Mouse (Mus musculus) heart, adult 18-20 months (tissue): ENCODE data around the gene Tmem37. TPM values are rescaled to one million over a fixed set of nuclear protein-coding genes. Genes with fewer than 3 reads are reported as not detected.

Experiments
- DNase-seq, 2 experiments: peaks; one replicate each; pipeline ENCODE4 v3.0.0; 2021 to 2022; ENCODE audit warnings: mixed read lengths in 1 of 2
- total RNA-seq, 2 experiments: library from RNA; stranded (reverse); gene quantifications; 2 replicates each; pipeline ENCODE4 v1.2.3; 2021

The Tmem37 gene
- total RNA-seq, 2 experiments from 2014 or later = 7.0 to 8.0 TPM

- DNase-seq = peak; percentile 83 to 92
Observed at GRCm38 (mm10) chr1:120093482-120094134, 19.7 kb upstream of the Tmem37 start.

DNA sequence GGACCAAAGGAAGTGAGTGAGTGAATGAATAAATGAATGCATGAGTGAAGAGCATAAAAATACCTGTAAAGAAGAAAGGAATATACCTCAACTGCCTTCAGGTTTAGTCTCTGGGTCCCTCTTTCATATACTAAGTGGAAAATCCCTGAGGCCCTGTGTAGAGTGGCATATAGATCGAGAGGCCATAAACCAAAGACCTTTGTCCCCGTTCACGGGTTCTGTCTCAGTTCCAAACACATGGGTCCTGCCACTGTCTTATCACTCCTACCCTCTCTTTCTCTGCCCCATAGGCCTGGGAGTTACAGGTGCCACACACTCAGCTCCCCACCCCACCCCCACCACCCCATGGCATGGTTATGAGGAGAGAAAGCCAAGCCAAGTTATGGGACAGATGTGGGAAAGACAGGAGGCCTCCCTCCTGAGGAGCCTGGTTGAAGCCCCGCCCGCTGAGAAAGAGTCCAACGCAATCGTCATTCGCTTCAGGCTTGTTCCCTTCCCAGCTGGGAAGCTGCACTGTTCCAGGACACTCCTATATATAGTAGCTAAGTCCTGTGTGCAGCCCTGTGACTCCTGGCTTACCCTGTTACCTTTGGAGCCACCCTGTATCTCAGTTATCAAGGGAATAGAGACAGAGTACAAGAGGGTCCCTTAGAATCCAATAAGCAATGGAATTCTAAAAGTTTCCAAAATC, 17.2 kb upstream of the Tmem37 start:
- peak; percentile 53 to 66 for DNase-seq

- DNase-seq = no peak
Observed at GRCm38 (mm10) chr1:120089180-120089579, 15.3 kb upstream of the Tmem37 start.

DNA sequence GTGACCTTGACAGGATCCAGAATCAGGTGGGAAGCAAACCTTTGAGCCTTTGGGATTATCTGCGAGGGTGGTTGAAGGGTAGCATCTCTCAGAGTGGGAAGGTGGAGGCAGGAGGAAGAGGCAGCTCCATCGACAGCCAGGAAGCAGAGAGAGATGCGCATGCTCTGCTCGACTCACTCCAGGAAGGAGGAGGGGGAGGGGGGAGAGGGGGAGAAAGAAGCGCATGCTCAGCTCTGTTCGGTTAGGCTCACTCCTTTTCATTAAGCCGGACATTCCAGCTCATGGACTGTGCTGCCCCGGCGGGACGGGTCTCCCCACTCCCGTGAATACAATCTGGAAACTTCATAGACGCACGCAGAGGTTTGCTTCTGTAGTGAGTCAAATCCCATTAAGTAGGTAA, 12.8 kb upstream of the Tmem37 start:
- no peak for DNase-seq

DNA sequence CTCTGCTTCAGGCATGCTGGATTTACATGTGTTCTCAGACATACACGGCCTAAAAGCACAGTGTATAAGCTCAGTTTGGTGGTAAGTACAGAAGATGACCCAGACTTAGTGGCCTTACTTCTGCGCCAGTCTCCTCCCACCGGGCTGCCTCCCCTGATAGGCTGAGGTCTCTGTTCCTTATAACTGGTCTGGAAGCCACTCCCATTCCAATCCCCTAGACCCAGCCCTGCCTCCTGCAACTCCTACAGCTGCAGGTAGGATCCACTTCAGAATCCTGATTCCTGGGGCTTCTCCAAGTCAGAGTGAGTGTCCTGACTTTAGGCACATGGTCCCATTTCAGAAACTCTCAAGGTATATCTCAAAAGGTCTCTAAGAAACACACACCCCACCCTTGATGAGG, 11.8 kb upstream of the Tmem37 start:
- DNase-seq = no peak

GRCm38 (mm10) chr1:120083921-120084517, 10.1 kb upstream of the Tmem37 start:
- DNase-seq = no peak

GRCm38 (mm10) chr1:120082957-120083585, 9.2 kb upstream of the Tmem37 start:
- no peak for DNase-seq

DNA sequence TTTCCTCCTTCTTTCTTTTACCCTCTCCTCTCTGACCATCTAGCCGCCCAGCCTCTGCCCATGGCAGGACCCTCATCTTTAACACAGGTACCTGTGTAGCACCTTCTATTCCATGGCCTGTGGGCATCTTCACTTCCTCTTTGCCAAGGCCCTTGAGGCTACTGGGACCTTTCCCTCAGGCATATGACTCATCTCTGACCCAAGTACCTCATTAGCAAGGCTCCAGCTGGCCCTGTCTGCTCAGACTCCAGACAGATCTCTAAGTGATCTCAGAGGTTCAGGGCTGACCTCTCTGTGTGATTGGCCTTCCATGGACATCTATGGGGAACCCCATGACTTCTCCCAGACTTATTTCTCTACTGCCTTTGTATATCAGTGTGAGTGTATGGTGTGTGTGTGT, 6.8 kb upstream of the Tmem37 start:
- DNase-seq = no peak

GRCm38 (mm10) chr1:120077746-120078410, 4.0 kb upstream of the Tmem37 start:
- DNase-seq = no peak

DNA sequence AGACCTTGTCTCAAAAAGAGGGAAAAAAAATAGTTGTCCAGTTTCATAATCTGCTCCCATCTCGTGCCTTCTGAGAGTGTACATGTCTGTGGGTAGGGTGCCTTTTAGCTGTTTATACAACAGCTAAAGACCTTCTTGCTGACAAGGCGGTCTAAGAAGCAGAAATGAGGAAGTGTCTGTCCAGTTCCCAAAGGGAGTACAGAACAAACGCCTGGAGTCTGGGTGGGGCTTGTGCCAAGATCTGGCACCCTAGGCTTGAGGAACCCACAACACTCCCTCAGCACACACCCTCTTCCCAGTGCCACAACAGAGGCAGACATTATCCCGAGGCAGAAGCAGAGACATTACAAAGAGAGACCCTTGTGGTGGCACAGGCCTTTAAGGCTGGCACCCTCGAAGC, 1.6 kb upstream of the Tmem37 start:
- peak; percentile 26 to 76 for DNase-seq

- peak in 1 of 2 experiments; percentile 37 for DNase-seq
Observed at GRCm38 (mm10) chr1:120074931-120075330, 1.1 kb upstream of the Tmem37 start.

GRCm38 (mm10) chr1:120074307-120074702, 431 bp upstream of the Tmem37 start:
- DNase-seq = peak in 1 of 2 experiments; percentile 19

- peak; percentile 50 to 57 for DNase-seq
Observed at GRCm38 (mm10) chr1:120072900-120073299, 974 bp downstream of the Tmem37 start.

DNA sequence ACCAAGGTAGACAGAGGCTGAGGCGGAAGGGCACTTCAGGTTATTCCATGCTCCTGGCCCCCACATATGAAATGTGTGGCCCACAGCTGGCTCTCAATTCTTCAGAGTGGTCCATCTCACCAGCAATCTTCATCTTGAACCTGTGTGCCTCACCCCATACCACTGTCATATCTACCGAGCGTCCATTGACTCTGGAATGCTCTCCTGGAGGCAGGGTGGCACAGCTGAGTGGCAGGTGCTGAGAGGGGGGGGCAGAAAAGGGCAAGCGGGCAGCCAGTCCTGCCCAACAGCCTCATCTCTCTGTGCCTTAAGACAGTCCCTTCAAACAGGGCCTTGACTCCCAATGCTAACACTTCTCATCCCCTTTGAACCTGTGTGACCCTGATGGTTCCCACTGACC, 2.7 kb downstream of the Tmem37 start:
- no peak for DNase-seq

DNA sequence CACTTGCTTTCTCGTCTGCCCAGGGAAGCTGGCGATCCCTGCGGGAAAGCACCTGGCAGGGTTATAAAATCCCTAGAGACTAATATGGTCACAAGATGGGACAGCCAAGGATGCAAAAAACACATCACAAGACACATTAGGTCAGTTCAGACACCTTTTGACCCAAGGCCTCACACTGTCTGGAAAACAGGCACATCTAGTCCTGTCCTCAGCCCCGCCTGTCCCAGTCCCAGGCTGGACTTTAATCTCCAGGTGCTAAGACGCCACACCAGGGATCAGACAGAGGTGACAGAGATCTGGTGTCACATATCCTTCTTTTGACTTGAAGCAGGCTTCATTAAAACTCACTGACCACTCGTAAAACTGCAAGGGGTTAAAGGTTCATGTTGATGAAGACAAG, 3.7 kb downstream of the Tmem37 start:
- DNase-seq = no peak

GRCm38 (mm10) chr1:120069120-120069519, 4.8 kb downstream of the Tmem37 start:
- DNase-seq = no peak

- no peak for DNase-seq
Observed at GRCm38 (mm10) chr1:120066625-120067024, 7.2 kb downstream of the Tmem37 start.

- no peak for DNase-seq
Observed at GRCm38 (mm10) chr1:120066159-120066558, 7.7 kb downstream of the Tmem37 start.

- DNase-seq = no peak
Observed at GRCm38 (mm10) chr1:120064036-120064682, 9.7 kb downstream of the Tmem37 start.

GRCm38 (mm10) chr1:120062231-120062630, 11.6 kb downstream of the Tmem37 start:
- DNase-seq = no peak

GRCm38 (mm10) chr1:120060687-120061086, 13.2 kb downstream of the Tmem37 start:
- no peak for DNase-seq
